Mouse (Mus musculus) heart, embryonic 15.5 days (tissue): ENCODE measurements around the gene Rassf7. TPM values are rescaled to one million over a fixed set of nuclear protein-coding genes. Genes with fewer than 3 reads are reported as not detected.
A peak's percentile ranks its signal among the peaks of the same experiment; 100 is the strongest.

Source experiments
- ATAC-seq: fragments of 200-750 bp; cut with Nextera tagmentation; replicated peaks from 2 replicates; pipeline ENCODE4 v1.8.0; 2017; ENCODE audit warnings: low read depth, moderate TSS enrichment; ENCODE audit not compliant: insufficient number of reproducible peaks, insufficient read depth, low FRiP score
- H3K27ac ChIP-seq: fragments of 300-500 bp; sonication (generic); 2 replicates; pipeline ENCODE4 v1.5.1; 2015; ENCODE audit warnings: mild to moderate bottlenecking, inconsistent platforms
- H3K27me3 ChIP-seq: fragments of 300-500 bp; sonication (generic); 2 replicates; pipeline ENCODE4 v1.6.1; 2015; ENCODE audit warnings: inconsistent platforms
- H3K36me3 ChIP-seq: fragments of 300-500 bp; sonication (generic); 2 replicates; pipeline ENCODE4 v1.6.1; 2015; ENCODE audit warnings: mild to moderate bottlenecking, inconsistent platforms
- H3K4me1 ChIP-seq: fragments of 300-500 bp; sonication (generic); replicated peaks from 2 replicates; pipeline ENCODE4 v1.6.1; 2015; ENCODE audit warnings: inconsistent platforms
- H3K4me2 ChIP-seq: fragments of 300-500 bp; sonication (generic); 2 replicates; pipeline ENCODE4 v1.6.1; 2015; ENCODE audit warnings: inconsistent platforms, mild to moderate bottlenecking, moderate library complexity
- H3K4me3 ChIP-seq: fragments of 300-500 bp; sonication (generic); 2 replicates; pipeline ENCODE4 v1.5.1; 2015; ENCODE audit warnings: mild to moderate bottlenecking, inconsistent platforms
- H3K9ac ChIP-seq: fragments of 300-500 bp; sonication (generic); 2 replicates; pipeline ENCODE4 v1.6.1; 2015; ENCODE audit warnings: mild to moderate bottlenecking, inconsistent platforms
- H3K9me3 ChIP-seq: fragments of 300-500 bp; sonication (generic); replicated peaks from 2 replicates; pipeline ENCODE4 v1.6.1; 2016; ENCODE audit warnings: inconsistent platforms
- WGBS: fragments of 180-500 bp; shearing (Covaris S2); methylation state at CpG from one replicate; pipeline ENCODE4 v1.1.7; 2015; ENCODE audit warnings: mixed read lengths; 5-methylcytosine and 5-hydroxymethylcytosine counted together
- polyA plus RNA-seq: library from polyadenylated mRNA; unstranded; fragments of >200 nt; fragmentation: Nextera tagmentation; extraction: Ambion mirVana; gene quantifications from 2 replicates; pipeline ENCODE4 v1.2.1, GENCODE M21; 2015

The Rassf7 gene
- polyA plus RNA-seq, 1 experiment from 2014 or later, result 11.4 TPM

GRCm38 (mm10) chr7:141198121-141198520 lies 17.5 kb upstream of the Rassf7 start:
- WGBS, result 90% methylated on average over 4 of the region's 4 CpGs
- Histone ChIP-seq H3K4me2 (no peak overlapping the region), H3K36me3 (no peaks in the 10 kb centered on the region), H3K4me1 (peaks cover 9% of the 10 kb centered on the region), H3K9me3 (no peaks in the 10 kb centered on the region), H3K27me3 (no peaks in the 10 kb centered on the region), H3K27ac (no peak overlapping the region), H3K9ac (no peak overlapping the region), H3K4me3 (no peak overlapping the region)
- no peak for ATAC-seq

DNA sequence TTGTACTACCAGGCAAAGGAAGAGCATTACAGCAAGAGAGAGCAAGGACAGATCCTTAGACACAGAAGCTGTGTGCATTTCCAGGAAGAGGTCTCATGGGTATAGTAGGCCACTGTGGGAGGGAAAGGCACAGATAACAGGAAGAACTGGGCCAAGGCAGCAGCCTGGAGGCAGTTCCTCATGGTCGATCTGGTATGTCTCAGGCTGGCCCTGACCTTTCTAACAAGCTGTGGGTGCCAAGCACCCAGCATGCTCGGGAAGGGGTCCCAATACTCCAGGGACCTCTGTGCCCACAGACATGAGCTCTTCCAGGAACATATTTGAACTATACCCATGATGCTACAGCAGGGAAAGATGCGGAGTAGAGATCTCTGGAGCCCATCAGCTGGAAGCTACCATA lies 11.1 kb upstream of the Rassf7 start:
- Histone ChIP-seq H3K4me3 (no peak overlapping the region), H3K9me3 (no peaks in the 10 kb centered on the region), H3K4me1 (no peaks in the 10 kb centered on the region), H3K4me2 (no peak overlapping the region), H3K27me3 (no peaks in the 10 kb centered on the region), H3K27ac (no peak overlapping the region), H3K9ac (no peak overlapping the region), H3K36me3 (no peaks in the 10 kb centered on the region)
- WGBS, result 61% methylated on average over 3 of the region's 3 CpGs
- no peak for ATAC-seq

DNA sequence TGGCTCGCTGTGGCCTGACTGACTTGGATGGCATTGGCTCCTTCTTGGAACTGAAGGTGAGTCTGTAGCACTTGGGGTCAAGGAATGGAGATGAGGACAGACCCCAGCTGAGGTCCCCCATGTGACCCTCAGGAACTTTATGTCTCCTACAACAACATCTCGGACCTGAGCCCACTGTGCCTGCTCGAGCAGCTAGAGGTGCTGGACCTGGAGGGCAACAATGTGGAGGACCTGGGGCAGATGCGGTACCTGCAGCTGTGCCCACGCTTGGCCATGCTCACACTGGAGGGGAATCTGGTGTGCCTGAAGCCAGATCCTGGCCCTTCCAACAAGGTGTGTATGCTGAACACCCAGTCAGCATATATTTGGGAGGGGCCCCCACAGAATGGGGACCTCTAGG lies 10.2 kb upstream of the Rassf7 start:
- no peak for ATAC-seq
- WGBS, result 89% methylated on average over 5 of the region's 5 CpGs
- H3K4me3 ChIP-seq, result no peak overlapping the region
- no peaks in the 10 kb centered on the region for H3K36me3 ChIP-seq
- no peaks in the 10 kb centered on the region for H3K4me1 ChIP-seq
- no peak overlapping the region for H3K9ac ChIP-seq
- H3K27me3 ChIP-seq, result no peaks in the 10 kb centered on the region
- no peak overlapping the region for H3K27ac ChIP-seq
- no peak overlapping the region for H3K4me2 ChIP-seq
- H3K9me3 ChIP-seq, result no peaks in the 10 kb centered on the region

DNA sequence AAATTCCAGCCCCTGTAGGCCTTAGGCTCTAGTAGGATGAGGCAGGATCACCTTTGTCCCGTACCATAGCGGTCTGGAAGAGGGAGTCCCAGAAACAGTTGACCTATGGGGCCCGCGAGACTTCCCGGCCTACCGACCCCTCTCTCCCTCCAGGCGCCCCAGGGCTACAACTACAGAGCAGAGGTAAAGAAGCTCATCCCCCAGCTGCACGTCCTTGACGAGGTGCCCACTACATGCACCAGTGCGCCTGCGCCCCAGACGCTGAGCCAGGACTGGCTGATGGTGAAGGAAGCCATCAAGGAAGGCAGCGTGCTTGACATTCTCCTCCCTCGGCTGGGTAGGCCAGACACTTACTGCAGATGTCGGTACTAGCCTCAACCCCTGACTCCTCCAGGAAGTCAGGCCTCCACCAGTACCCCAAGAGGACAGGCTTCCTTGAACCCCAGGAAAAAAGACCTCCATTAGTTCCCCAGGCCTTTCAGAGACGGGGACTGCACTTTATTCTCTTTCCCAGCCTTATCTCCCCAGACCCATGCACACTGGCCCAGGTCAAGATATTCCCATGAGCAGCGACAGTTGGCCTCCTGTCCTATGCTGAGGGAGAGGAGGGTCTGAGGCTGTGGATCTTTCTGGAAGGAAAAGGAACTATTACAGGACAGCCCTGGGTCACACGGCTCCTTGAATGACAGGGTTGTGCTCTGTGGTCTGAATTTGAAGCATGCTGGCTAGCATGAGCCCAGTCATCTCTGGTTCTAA lies 9.3 kb upstream of the Rassf7 start:
- Histone ChIP-seq H3K27ac (no peak overlapping the region), H3K4me1 (no peaks in the 10 kb centered on the region), H3K27me3 (no peaks in the 10 kb centered on the region), H3K9ac (no peak overlapping the region), H3K4me3 (no peak overlapping the region), H3K36me3 (no peaks in the 10 kb centered on the region), H3K4me2 (no peak overlapping the region), H3K9me3 (no peaks in the 10 kb centered on the region)
- 85% methylated on average over 18 of the region's 18 CpGs for WGBS
- no peak for ATAC-seq

- H3K4me3 ChIP-seq, result no peak overlapping the region
- no peak overlapping the region for H3K4me2 ChIP-seq
- H3K4me1 ChIP-seq, result no peaks in the 10 kb centered on the region
- ATAC-seq, result no peak
- 67% methylated on average over 3 of the region's 3 CpGs for WGBS
- no peaks in the 10 kb centered on the region for H3K9me3 ChIP-seq
- no peaks in the 10 kb centered on the region for H3K36me3 ChIP-seq
- H3K27me3 ChIP-seq, result no peaks in the 10 kb centered on the region
- no peak overlapping the region for H3K9ac ChIP-seq
- no peak overlapping the region for H3K27ac ChIP-seq
Observed at GRCm38 (mm10) chr7:141209526-141209925, 6.1 kb upstream of the Rassf7 start.

DNA sequence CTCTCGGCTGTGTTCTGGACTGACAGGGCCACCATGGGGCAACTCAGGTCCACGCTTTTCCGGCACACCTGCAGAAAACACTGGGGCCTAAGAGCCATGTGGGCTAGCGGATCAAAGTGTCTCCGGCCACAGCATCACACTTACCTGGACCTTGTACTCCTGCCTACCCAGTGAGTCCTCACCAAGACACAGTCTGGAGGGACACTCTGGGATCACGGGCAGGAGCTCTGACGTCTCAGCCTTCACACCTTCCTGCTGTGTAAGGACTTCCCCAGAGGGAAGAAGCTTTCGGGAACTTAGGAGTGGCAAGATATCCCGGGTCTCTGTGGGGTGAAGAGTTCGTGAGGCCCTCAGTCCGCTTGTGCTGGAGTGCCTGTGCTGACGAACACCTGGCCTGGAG lies 5.5 kb upstream of the Rassf7 start:
- WGBS, result 64% methylated on average over 12 of the region's 12 CpGs
- H3K36me3 ChIP-seq, result no peaks in the 10 kb centered on the region
- H3K4me3 ChIP-seq, result no peak overlapping the region
- H3K4me1 ChIP-seq, result peaks cover 4% of the 10 kb centered on the region
- H3K9me3 ChIP-seq, result no peaks in the 10 kb centered on the region
- H3K4me2 ChIP-seq, result no peak overlapping the region
- no peak for ATAC-seq
- H3K9ac ChIP-seq, result no peak overlapping the region
- no peaks in the 10 kb centered on the region for H3K27me3 ChIP-seq
- no peak overlapping the region for H3K27ac ChIP-seq

DNA sequence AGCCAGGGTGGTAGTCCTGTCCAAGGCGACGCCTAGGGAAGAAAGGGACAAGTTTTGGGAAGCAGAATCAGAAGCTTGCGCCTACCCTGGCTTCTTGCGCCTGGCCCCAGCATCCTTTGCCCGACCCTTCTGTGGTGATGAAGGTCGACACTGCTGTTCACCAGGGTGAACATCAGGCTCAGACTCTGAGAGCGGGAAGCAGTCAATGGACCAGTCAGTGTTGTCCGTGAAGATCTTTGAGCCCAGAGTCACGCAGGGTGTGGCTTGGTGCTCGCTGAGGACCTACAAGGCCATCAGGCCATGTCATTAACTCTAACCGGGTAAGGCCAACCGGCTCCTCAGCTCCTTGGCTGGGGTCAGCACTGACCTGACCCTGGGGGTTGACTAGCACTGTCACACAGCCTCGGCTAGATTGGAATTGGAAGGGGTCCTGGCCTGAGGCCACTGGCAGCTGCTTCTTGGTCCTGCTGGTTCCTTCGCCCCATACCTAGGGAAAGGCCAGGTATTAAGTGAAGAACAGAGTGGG lies 5.0 kb upstream of the Rassf7 start:
- ATAC-seq, result no peak
- Histone ChIP-seq H3K9ac (no peak overlapping the region), H3K4me2 (no peak overlapping the region), H3K9me3 (no peaks in the 10 kb centered on the region), H3K36me3 (no peaks in the 10 kb centered on the region), H3K27me3 (no peaks in the 10 kb centered on the region), H3K27ac (no peak overlapping the region), H3K4me3 (no peak overlapping the region), H3K4me1 (peaks cover 5% of the 10 kb centered on the region)
- 82% methylated on average over 14 of the region's 14 CpGs for WGBS

DNA sequence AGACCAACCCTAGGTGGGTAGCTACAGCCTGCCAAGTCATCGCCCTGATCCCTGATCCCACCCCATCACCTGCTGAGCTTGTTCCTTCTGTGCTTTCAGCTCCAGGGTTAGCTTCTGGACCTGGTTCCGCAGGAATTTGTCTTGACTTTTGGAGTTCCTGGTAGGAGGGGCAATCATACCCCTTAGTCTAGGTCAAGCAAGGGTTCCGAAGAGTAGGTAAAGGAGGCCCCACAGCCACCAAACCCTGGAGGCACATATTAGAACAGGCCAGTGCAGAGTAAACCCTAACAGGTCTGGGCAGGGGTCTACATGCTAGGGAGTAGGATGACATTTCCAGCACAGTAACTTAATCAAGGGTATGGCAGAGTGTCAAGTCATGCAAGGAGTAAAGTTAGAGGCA lies 2.5 kb upstream of the Rassf7 start:
- Histone ChIP-seq H3K4me2 (no peak overlapping the region), H3K9me3 (no peaks in the 10 kb centered on the region), H3K27me3 (no peaks in the 10 kb centered on the region), H3K36me3 (no peaks in the 10 kb centered on the region), H3K4me1 (peaks cover 22% of the 10 kb centered on the region), H3K27ac (no peak overlapping the region), H3K9ac (no peak overlapping the region), H3K4me3 (no peak overlapping the region)
- no peak for ATAC-seq
- 85% methylated on average over 3 of the region's 3 CpGs for WGBS

- Histone ChIP-seq H3K4me1 (peaks cover 22% of the 10 kb centered on the region), H3K9ac (peak within 1 kb of the TSS; percentile 50), H3K27ac (peak within 1 kb of the TSS; percentile 52), H3K36me3 (no peaks in the 10 kb centered on the region), H3K4me2 (peak within 1 kb of the TSS; percentile 98), H3K4me3 (peak within 1 kb of the TSS; percentile 76), H3K27me3 (no peaks in the 10 kb centered on the region), H3K9me3 (no peaks in the 10 kb centered on the region)
- 92% methylated on average over 11 of the region's 11 CpGs for WGBS
- ATAC-seq, result no peak
Observed at GRCm38 (mm10) chr7:141213605-141214235, 1.9 kb upstream of the Rassf7 start, which contains the start of gene Lmntd2. Lmntd2 (minus strand) TSS chr7:141214080.

- H3K27ac ChIP-seq, result no peak overlapping the region
Observed at GRCm38 (mm10) chr7:141214310-141214709, 1.4 kb upstream of the Rassf7 start.

DNA sequence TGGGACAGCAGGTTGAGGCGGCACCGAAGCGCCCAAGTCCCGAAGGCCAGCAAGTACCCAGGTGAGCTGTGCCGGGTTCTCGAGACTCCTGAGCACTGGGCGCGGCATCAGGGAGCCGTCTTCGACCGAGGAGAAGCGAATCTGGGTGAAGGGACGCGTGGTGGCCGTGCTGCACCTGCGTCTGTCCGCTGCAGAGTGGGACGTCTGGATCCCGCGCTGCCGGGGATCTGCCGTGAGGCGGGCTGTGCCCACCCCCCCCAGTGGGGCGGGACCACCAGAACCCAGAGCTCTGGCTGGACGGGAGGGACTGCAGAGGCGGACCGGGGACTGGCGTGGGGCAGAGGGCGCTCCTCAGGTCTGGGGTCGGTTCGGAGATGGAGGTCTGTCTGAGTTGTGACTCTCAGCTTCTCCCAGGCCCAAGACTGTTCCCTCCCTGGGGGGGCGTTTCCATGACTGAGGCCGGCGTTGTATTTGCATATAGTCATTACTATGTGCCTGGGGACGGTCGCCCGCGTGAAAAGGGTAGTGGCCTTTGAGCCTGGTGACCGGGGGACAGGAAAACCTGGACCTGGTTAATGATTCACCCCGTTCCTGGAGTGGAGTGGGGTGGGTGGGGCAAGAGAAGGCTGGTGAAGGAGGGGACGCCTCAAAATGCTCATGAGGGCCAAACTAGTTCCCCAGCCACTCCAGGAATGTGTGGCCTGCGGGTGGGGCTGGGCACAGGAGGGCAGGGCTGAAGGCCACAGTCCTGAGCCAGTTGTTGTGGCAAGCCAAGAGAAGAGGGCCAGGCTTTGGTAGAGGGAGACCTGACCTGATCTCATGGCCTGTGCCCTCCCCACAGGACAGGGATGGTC lies 447 bp downstream of the Rassf7 start:
- Histone ChIP-seq H3K9me3 (no peaks in the 10 kb centered on the region), H3K4me1 (peaks cover 34% of the 10 kb centered on the region), H3K4me2 (peak overlapping the region; percentile 98), H3K4me3 (peak overlapping the region; percentile 76), H3K27me3 (no peaks in the 10 kb centered on the region), H3K27ac (peak overlapping the region; percentile 85), H3K36me3 (no peaks in the 10 kb centered on the region), H3K9ac (peak overlapping the region; percentile 75)
- ATAC-seq, result peak; percentile 64
- under 1% methylated on average over 42 of the region's 42 CpGs for WGBS

More at GRCm38 (mm10) chr7:141214310-141214709, 1.4 kb upstream of the Rassf7 start:
- Histone ChIP-seq H3K4me1 (peaks cover 22% of the 10 kb centered on the region), H3K4me3 (no peak overlapping the region), H3K9ac (no peak overlapping the region), H3K9me3 (no peaks in the 10 kb centered on the region), H3K4me2 (no peak overlapping the region), H3K36me3 (no peaks in the 10 kb centered on the region), H3K27me3 (no peaks in the 10 kb centered on the region)
- no peak for ATAC-seq
- WGBS, result 80% methylated on average over 3 of the region's 3 CpGs
